Mouse (Mus musculus) neural tube, embryonic 12.5 days (tissue): ENCODE results near the gene Stab1. TPM values are rescaled to one million over a fixed set of nuclear protein-coding genes. Genes with fewer than 3 reads are reported as not detected.

Experiments used
- ATAC-seq: fragments of 200-750 bp; cut with Nextera tagmentation; 2 replicates; pipeline ENCODE4 v1.8.0; 2017; ENCODE audit warnings: low read depth, mild to moderate bottlenecking, moderate TSS enrichment, moderate library complexity; ENCODE audit not compliant: low FRiP score
- H3K27ac ChIP-seq: fragments of 300-500 bp; sonication (generic); 2 replicates; pipeline ENCODE4 v1.5.1; 2016
- H3K27me3 ChIP-seq: fragments of 300-500 bp; sonication (generic); replicated peaks from 2 replicates; pipeline ENCODE4 v1.6.1; 2016; ENCODE audit warnings: mild to moderate bottlenecking
- H3K36me3 ChIP-seq: fragments of 300-500 bp; sonication (generic); 2 replicates; pipeline ENCODE4 v1.6.1; 2016; ENCODE audit warnings: mild to moderate bottlenecking
- H3K4me1 ChIP-seq: fragments of 300-500 bp; sonication (generic); 2 replicates; pipeline ENCODE4 v1.6.1; 2016
- H3K4me2 ChIP-seq: fragments of 300-500 bp; sonication (generic); replicated peaks from 2 replicates; pipeline ENCODE4 v1.6.1; 2016; ENCODE audit warnings: mild to moderate bottlenecking
- H3K4me3 ChIP-seq: fragments of 300-500 bp; sonication (generic); 2 replicates; pipeline ENCODE4 v1.5.1; 2016
- H3K9ac ChIP-seq: fragments of 300-500 bp; sonication (generic); 2 replicates; pipeline ENCODE4 v1.6.1; 2016; ENCODE audit warnings: mild to moderate bottlenecking
- H3K9me3 ChIP-seq: fragments of 300-500 bp; sonication (generic); 2 replicates; pipeline ENCODE4 v1.6.1; 2016; ENCODE audit warnings: mild to moderate bottlenecking
- WGBS: fragments of 180-500 bp; shearing (Covaris S2); methylation state at CpG from one replicate; pipeline ENCODE4 v1.1.7; 2016; 5-methylcytosine and 5-hydroxymethylcytosine counted together
- polyA plus RNA-seq: library from polyadenylated mRNA; unstranded; fragments of >200 nt; fragmentation: Nextera tagmentation; extraction: Ambion mirVana; gene quantifications from 2 replicates; pipeline ENCODE4 v1.2.1, GENCODE M21; 2016

Gene Stab1
- polyA plus RNA-seq, 1 experiment from 2014 or later, result 26.0 TPM

- peaks cover 36% of the 10 kb centered on the region for H3K4me1 ChIP-seq
- peak overlapping the region; percentile 96; the same call in 1 of the 2 replicates for H3K9ac ChIP-seq
- no peak overlapping the region for H3K27ac ChIP-seq
Observed at GRCm38 (mm10) chr14:31132491-31132975, 35.9 kb downstream of the Stab1 start.

GRCm38 (mm10) chr14:31132031-31132430 is 36.4 kb downstream of the Stab1 start:
- Histone ChIP-seq H3K27me3 (no peaks in the 10 kb centered on the region), H3K4me2 (peak overlapping the region; percentile 85), H3K4me1 (peaks cover 41% of the 10 kb centered on the region), H3K4me3 (peak overlapping the region; percentile 93), H3K36me3 (peaks cover 28% of the 10 kb centered on the region), H3K9ac (peak overlapping the region; percentile 96), H3K27ac (no peak overlapping the region), H3K9me3 (no peaks in the 10 kb centered on the region)
- no peak for ATAC-seq
- 12% methylated on average over 6 of the region's 6 CpGs for WGBS

More at GRCm38 (mm10) chr14:31132491-31132975, 35.9 kb downstream of the Stab1 start:
- Histone ChIP-seq H3K9me3 (no peaks in the 10 kb centered on the region), H3K4me2 (peak overlapping the region; percentile 85), H3K27me3 (no peaks in the 10 kb centered on the region), H3K4me3 (peak overlapping the region; percentile 93), H3K36me3 (peaks cover 33% of the 10 kb centered on the region)
- WGBS, result 86% methylated on average over 7 of the region's 7 CpGs
- no peak for ATAC-seq

GRCm38 (mm10) chr14:31131272-31131821 is 37.1 kb downstream of the Stab1 start:
- Histone ChIP-seq H3K36me3 (peaks cover 21% of the 10 kb centered on the region), H3K4me1 (peaks cover 46% of the 10 kb centered on the region), H3K4me2 (peak overlapping the region; percentile 85), H3K9me3 (no peaks in the 10 kb centered on the region), H3K9ac (peak overlapping the region; percentile 96), H3K4me3 (peak overlapping the region; percentile 93), H3K27ac (peak overlapping the region; percentile 79), H3K27me3 (no peaks in the 10 kb centered on the region)
- WGBS, result under 1% methylated on average over 43 of the region's 43 CpGs
- ATAC-seq, result peak; percentile 2; the same call in 1 of the 2 replicates

- WGBS, result 5% methylated on average over 62 of the region's 63 CpGs
- Histone ChIP-seq H3K4me3 (peak within 1 kb of the TSS; percentile 93), H3K9me3 (no peaks in the 10 kb centered on the region), H3K4me1 (peaks cover 51% of the 10 kb centered on the region), H3K27ac (peak within 1 kb of the TSS; percentile 79), H3K36me3 (peaks cover 13% of the 10 kb centered on the region), H3K27me3 (no peaks in the 10 kb centered on the region), H3K9ac (peak within 1 kb of the TSS; percentile 96), H3K4me2 (peak within 1 kb of the TSS; percentile 85)
- ATAC-seq, result peak; percentile 82
Observed at GRCm38 (mm10) chr14:31130236-31131220, 37.9 kb downstream of the Stab1 start, which contains the start of gene Nt5dc2. TSS of gene Nt5dc2 (plus strand) at chr14:31131053.

GRCm38 (mm10) chr14:31129326-31130235 is 38.9 kb downstream of the Stab1 start:
- peaks cover 56% of the 10 kb centered on the region for H3K4me1 ChIP-seq
- H3K9me3 ChIP-seq, result no peaks in the 10 kb centered on the region
- H3K27me3 ChIP-seq, result no peaks in the 10 kb centered on the region
- H3K4me2 ChIP-seq, result peak overlapping the region; percentile 90
- peak overlapping the region; percentile 79 for H3K27ac ChIP-seq
- ATAC-seq, result no peak
- WGBS, result 68% methylated on average over 15 of the region's 15 CpGs
- H3K36me3 ChIP-seq, result peaks cover 3% of the 10 kb centered on the region
- H3K9ac ChIP-seq, result no peak overlapping the region
- 0 out of 2 replicates have a peak overlapping the region, but pooled peaks have one; percentile 71 for H3K4me3 ChIP-seq

- ATAC-seq, result peak; percentile 95
- under 1% methylated on average over 33 of the region's 33 CpGs for WGBS
- Histone ChIP-seq H3K27me3 (no peaks in the 10 kb centered on the region), H3K4me3 (peak within 1 kb of the TSS; percentile 71), H3K9me3 (no peaks in the 10 kb centered on the region), H3K9ac (peak within 1 kb of the TSS; percentile 74), H3K4me1 (peaks cover 56% of the 10 kb centered on the region), H3K36me3 (no peaks in the 10 kb centered on the region; the same call in 1 of the 2 replicates), H3K27ac (peak within 1 kb of the TSS; percentile 79; the same call in 1 of the 2 replicates), H3K4me2 (peak within 1 kb of the TSS; percentile 90)
Observed at GRCm38 (mm10) chr14:31128826-31129219, 39.6 kb downstream of the Stab1 start, which contains the start of gene Smim4. TSS of gene Smim4 (minus strand) at chr14:31128956.

GRCm38 (mm10) chr14:31128101-31128825 is 40.2 kb downstream of the Stab1 start:
- WGBS, result 3% methylated on average over 23 of the region's 23 CpGs

GRCm38 (mm10) chr14:31126826-31127225 is 41.6 kb downstream of the Stab1 start:
- H3K9ac ChIP-seq, result no peak overlapping the region; the same call in 1 of the 2 replicates
- no peak for ATAC-seq
- H3K9me3 ChIP-seq, result no peaks in the 10 kb centered on the region
- H3K27me3 ChIP-seq, result no peaks in the 10 kb centered on the region
- WGBS, result 93% methylated on average over 8 of the region's 8 CpGs
- peaks cover 37% of the 10 kb centered on the region for H3K4me1 ChIP-seq
- H3K27ac ChIP-seq, result no peak overlapping the region
- no peak overlapping the region for H3K4me3 ChIP-seq
- peak overlapping the region; percentile 42 for H3K4me2 ChIP-seq
- peaks cover 8% of the 10 kb centered on the region for H3K36me3 ChIP-seq

More at GRCm38 (mm10) chr14:31128101-31128825, 40.2 kb downstream of the Stab1 start:
- H3K36me3 ChIP-seq, result peaks cover 2% of the 10 kb centered on the region; the same call in 1 of the 2 replicates
- peak overlapping the region; percentile 74 for H3K9ac ChIP-seq
- no peaks in the 10 kb centered on the region for H3K27me3 ChIP-seq
- no peaks in the 10 kb centered on the region for H3K9me3 ChIP-seq
- H3K27ac ChIP-seq, result 0 out of 2 replicates have a peak overlapping the region, but pooled peaks have one; percentile 20
- H3K4me1 ChIP-seq, result peaks cover 51% of the 10 kb centered on the region
- peak overlapping the region; percentile 71 for H3K4me3 ChIP-seq
- ATAC-seq, result no peak
- peak overlapping the region; percentile 90 for H3K4me2 ChIP-seq

GRCm38 (mm10) chr14:31125106-31126075 is 43.0 kb downstream of the Stab1 start:
- no peaks in the 10 kb centered on the region for H3K27me3 ChIP-seq
- H3K9me3 ChIP-seq, result no peaks in the 10 kb centered on the region
- H3K9ac ChIP-seq, result 0 out of 2 replicates have a peak overlapping the region, but pooled peaks have one; percentile 21
- no peak for ATAC-seq
- WGBS, result 72% methylated on average over 9 of the region's 9 CpGs
- H3K36me3 ChIP-seq, result peaks cover 16% of the 10 kb centered on the region
- H3K27ac ChIP-seq, result no peak overlapping the region
- H3K4me1 ChIP-seq, result peaks cover 30% of the 10 kb centered on the region
- peak overlapping the region; percentile 14; the same call in 1 of the 2 replicates for H3K4me2 ChIP-seq
- H3K4me3 ChIP-seq, result no peak overlapping the region

- H3K4me3 ChIP-seq, result no peak overlapping the region
- WGBS, result 90% methylated on average over 2 of the region's 2 CpGs
- H3K36me3 ChIP-seq, result peaks cover 60% of the 10 kb centered on the region
- H3K4me1 ChIP-seq, result no peaks in the 10 kb centered on the region
- H3K27ac ChIP-seq, result no peak overlapping the region
- H3K27me3 ChIP-seq, result no peaks in the 10 kb centered on the region
- ATAC-seq, result no peak
- no peaks in the 10 kb centered on the region for H3K9me3 ChIP-seq
- H3K9ac ChIP-seq, result no peak overlapping the region
- H3K4me2 ChIP-seq, result no peak overlapping the region
Observed at GRCm38 (mm10) chr14:31115522-31115921, 52.9 kb downstream of the Stab1 start.
